Mouse (Mus musculus) B cell, adult 67 days (primary cell): ENCODE results near the gene Map2k5. TPM values are rescaled to one million over a fixed set of nuclear protein-coding genes. Genes with fewer than 3 reads are reported as not detected.

Source experiments
- total RNA-seq, 2 experiments: library from RNA; stranded (reverse); gene quantifications; 4 replicates each; pipeline ENCODE4 v1.2.4; 2023

The Map2k5 gene
- 10 to 100 TPM; 39.4 to 41.5 TPM for total RNA-seq

GRCm38 (mm10) chr9:63377270-63378142, at the start of gene Map2k5:
Gene Map2k5 (minus strand): TSS chr9:63377902.

GRCm38 (mm10) chr9:63398611-63399462, 21.1 kb upstream of the Map2k5 start, which contains the start of gene 2300009A05Rik:
Gene 2300009A05Rik (minus strand): TSS chr9:63399246.

GRCm38 (mm10) chr9:63148410-63149371, 229.0 kb downstream of the Map2k5 start, which contains the start of gene Skor1:
Gene Skor1 (minus strand): TSS chr9:63148961.

Other genes starting within 250 kb of the Map2k5 start
- under 1 TPM in 1 of 2 experiments, not detected in 1; 0.36 TPM for gene Skor1, start 228.9 kb downstream of the Map2k5 start, total RNA-seq
- gene 2300009A05Rik, start 21.3 kb upstream of the Map2k5 start, total RNA-seq: 10 to 100 TPM; 15.8 to 22.4 TPM
- gene Iqch, start 224.6 kb upstream of the Map2k5 start, total RNA-seq: under 1 TPM in 1 of 2 experiments, not detected in 1; 0.15 TPM
- gene Aagab, start 224.8 kb upstream of the Map2k5 start, total RNA-seq: 10 to 100 TPM; 26.0 to 30.1 TPM